Mouse (Mus musculus) left cerebral cortex, postnatal 25 days (tissue): ENCODE measurements around the gene Spef1. TPM values are rescaled to one million over a fixed set of nuclear protein-coding genes. Genes with fewer than 3 reads are reported as not detected.

Experiments
- DNase-seq, 2 experiments: peaks; one replicate each; pipeline ENCODE4 v3.0.0; 2022; ENCODE audit warnings: low spot score in 2 of 2, mixed read lengths in 1 of 2
- intact Hi-C: fragments of 180-260 bp; cut with DNase I; formaldehyde crosslinking; loops from one replicate; pipeline ENCODE4 v1.15.1; 2025
- total RNA-seq, 2 experiments: library from RNA; stranded (reverse); gene quantifications; 2 replicates each; pipeline ENCODE4 v1.2.3; 2021

Gene Spef1
- total RNA-seq, 2 experiments from 2014 or later = 9.9 to 12.8 TPM

GRCm38 (mm10) chr2:131209125-131209795, 22.2 kb upstream of the Spef1 start:
- no peak for DNase-seq
- intact Hi-C loops = no loop called here

GRCm38 (mm10) chr2:131208356-131208755, 21.3 kb upstream of the Spef1 start:
- DNase-seq = no peak
- intact Hi-C loops = no loop called here

GRCm38 (mm10) chr2:131206778-131207177, 19.7 kb upstream of the Spef1 start, which contains the start of gene Ap5s1:
TSS of gene Ap5s1 (plus strand) at chr2:131207078.
- DNase-seq = no peak
- intact Hi-C loops = no loop called here

GRCm38 (mm10) chr2:131205521-131206182, 18.6 kb upstream of the Spef1 start:
- intact Hi-C loops = no loop called here
- no peak for DNase-seq

- peak; percentile 75 to 90 for DNase-seq
- intact Hi-C loops = no loop called here
Measured at GRCm38 (mm10) chr2:131204410-131204981, 17.4 kb upstream of the Spef1 start.

GRCm38 (mm10) chr2:131203816-131204409, 16.8 kb upstream of the Spef1 start:
- intact Hi-C loops = no loop called here
- no peak for DNase-seq

- intact Hi-C loops = no loop called here
Measured at GRCm38 (mm10) chr2:131201262-131201661, 14.2 kb upstream of the Spef1 start.

GRCm38 (mm10) chr2:131200710-131201109, 13.6 kb upstream of the Spef1 start:
- no peak for DNase-seq
- intact Hi-C loops = no loop called here

More at GRCm38 (mm10) chr2:131201262-131201661, 14.2 kb upstream of the Spef1 start:
- DNase-seq = no peak

GRCm38 (mm10) chr2:131196606-131197316, 9.7 kb upstream of the Spef1 start:
- intact Hi-C loops = no loop called here
- no peak for DNase-seq

GRCm38 (mm10) chr2:131191005-131191390, 3.9 kb upstream of the Spef1 start:
- intact Hi-C loops = no loop called here
- DNase-seq = no peak

GRCm38 (mm10) chr2:131190344-131191004, 3.4 kb upstream of the Spef1 start:
- intact Hi-C loops = no loop called here
- no peak for DNase-seq

GRCm38 (mm10) chr2:131189521-131190309, 2.6 kb upstream of the Spef1 start:
- intact Hi-C loops = no loop called here
- DNase-seq = no peak

- intact Hi-C loops = no loop called here
- DNase-seq = no peak
Measured at GRCm38 (mm10) chr2:131188311-131188710, 1.2 kb upstream of the Spef1 start.

- intact Hi-C loops = no loop called here
- DNase-seq = no peak
Measured at GRCm38 (mm10) chr2:131187602-131187922, 480 bp upstream of the Spef1 start.

- intact Hi-C loops = loop anchor here (1.0 kb wide), 1 partner anchor 24 kb away; no protein-coding TSS in a partner anchor
- no peak for DNase-seq
Measured at GRCm38 (mm10) chr2:131186343-131186742, 739 bp downstream of the Spef1 start.

GRCm38 (mm10) chr2:131179990-131180587, 7.0 kb downstream of the Spef1 start, which contains the start of gene Cenpb:
TSS of gene Cenpb (minus strand) at chr2:131180067.
- intact Hi-C loops = loop anchor here (2.0 to 5.0 kb wide), 2 partner anchors 31 to 82 kb away; partner anchors contain the start of gene Pank2
- peak; percentile 78 to 86 for DNase-seq

- DNase-seq = peak; percentile 64 to 68
- intact Hi-C loops = loop anchor here (2.0 kb wide), 1 partner anchor 31 kb away; no protein-coding TSS in a partner anchor
Measured at GRCm38 (mm10) chr2:131179246-131179886, 7.7 kb downstream of the Spef1 start.
